Mouse (Mus musculus) brain, embryonic 14.5 days (tissue): Measurements from ENCODE around the gene Zfp948. TPM values are rescaled to one million over a fixed set of nuclear protein-coding genes. Genes with fewer than 3 reads are reported as not detected.
A peak's percentile ranks its signal among the peaks of the same experiment; 100 is the strongest.
"Not testable (repeated sequence)": the region's sequence is repeated elsewhere in the genome, so short reads cannot be mapped to it uniquely, and the experiment has no call there.

Experiments
- DNase-seq: peaks from one replicate; pipeline ENCODE4 v3.0.0-alpha.2; 2011; ENCODE audit warnings: low read depth
- CTCF ChIP-seq: fragments of 200-500 bp; IDR thresholded peaks from 2 replicates; pipeline ENCODE4 v1.5.1; 2012; ENCODE audit warnings: inconsistent platforms, mild to moderate bottlenecking, moderate library complexity, borderline replicate concordance; ENCODE audit not compliant: insufficient read depth, insufficient read length; ENCODE audit errors: extremely low read depth
- POLR2A ChIP-seq: fragments of 200-500 bp; IDR thresholded peaks from 2 replicates; pipeline ENCODE4 v1.6.1; 2012; ENCODE audit warnings: mild to moderate bottlenecking, inconsistent platforms, borderline replicate concordance; ENCODE audit not compliant: poor library complexity, insufficient read depth, insufficient read length, severe bottlenecking; ENCODE audit errors: extremely low read depth
- polyA plus RNA-seq: library from polyadenylated mRNA; depleted of rRNA; stranded (reverse); fragments of >200 nt; gene quantifications from 2 replicates; pipeline ENCODE4 v1.2.3, GENCODE M21; 2012; rRNA removed

Zfp948 gene
- polyA plus RNA-seq, 1 experiment = 14.4 TPM

- DNase-seq = no peak
- TF ChIP-seq POLR2A (no peak), CTCF (no peak)
These were observed 30.7 kb upstream of the Zfp948 start for GRCm38 (mm10) chr17:21536096-21536495.

DNA sequence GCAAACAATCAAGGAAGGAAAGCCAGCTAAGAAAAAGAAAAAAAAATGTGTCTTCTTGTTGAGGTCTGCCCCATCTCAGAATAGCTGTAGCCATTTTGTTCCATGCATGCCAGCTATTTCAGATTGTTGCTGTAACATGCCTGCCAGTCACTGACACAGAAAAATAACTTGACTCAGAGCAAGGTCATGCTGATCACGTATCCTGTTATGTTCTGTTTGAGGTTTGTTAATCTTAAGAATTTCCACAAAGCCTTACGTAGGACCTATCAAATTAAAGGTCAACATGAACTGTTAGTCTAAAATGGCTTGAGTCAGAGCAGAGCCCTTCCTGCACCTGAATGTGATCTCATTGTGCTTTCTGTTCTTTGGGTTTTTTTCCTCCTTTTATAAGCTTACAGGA, 30.1 kb upstream of the Zfp948 start:
- TF ChIP-seq CTCF (no peak), POLR2A (no peak)
- DNase-seq = no peak

- no peak for DNase-seq
- TF ChIP-seq CTCF (no peak), POLR2A (no peak)
These were observed 9.0 kb upstream of the Zfp948 start for GRCm38 (mm10) chr17:21557831-21558230.

- DNase-seq = peak; percentile 91
- TF ChIP-seq CTCF (peak; percentile 63; the same call in 1 of the 2 replicates), POLR2A (no peak)
These were observed 588 bp upstream of the Zfp948 start for GRCm38 (mm10) chr17:21566220-21566619.

DNA sequence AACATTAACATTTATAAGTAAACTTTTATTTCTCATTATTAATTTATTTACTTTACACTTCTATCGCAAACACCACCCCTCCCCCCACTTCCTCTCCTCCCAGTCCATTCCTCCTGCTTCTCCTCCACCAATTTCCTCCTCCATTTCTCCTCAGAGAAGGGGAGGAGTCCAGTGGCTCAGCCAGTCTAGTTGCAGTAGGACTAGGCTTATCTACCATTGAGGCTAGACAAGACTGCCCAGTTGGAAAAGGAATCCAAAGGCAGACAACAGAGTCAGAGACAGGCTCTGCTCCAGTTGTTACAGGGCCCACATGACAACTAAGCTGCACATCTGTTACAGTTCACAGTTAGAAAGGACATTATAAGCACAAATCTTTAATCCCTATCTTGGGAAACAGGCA, 888 bp downstream of the Zfp948 start:
- DNase-seq = peak; percentile 42
- TF ChIP-seq CTCF (no peak), POLR2A (no peak)

DNA sequence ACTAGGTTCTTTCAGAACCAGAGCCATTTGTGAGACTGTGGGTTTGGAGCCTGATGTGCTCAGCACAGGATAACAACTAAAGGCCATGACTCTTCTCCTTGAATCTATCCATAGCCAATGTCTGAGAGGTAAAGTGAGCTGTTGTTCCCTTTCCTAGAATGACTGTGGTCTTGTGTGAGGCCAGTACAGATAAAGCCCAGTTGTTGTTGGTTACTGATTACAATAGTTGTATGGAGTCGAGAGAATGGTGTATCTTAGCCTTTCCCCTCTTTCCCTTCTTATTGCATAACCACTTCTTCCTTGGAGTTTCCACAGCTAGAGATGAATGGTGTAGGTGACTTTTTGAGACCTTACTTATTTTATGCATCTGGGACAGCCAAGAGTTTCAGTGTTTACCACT, 12.3 kb downstream of the Zfp948 start:
- DNase-seq = no peak
- TF ChIP-seq CTCF (no peak), POLR2A (no peak)

DNA sequence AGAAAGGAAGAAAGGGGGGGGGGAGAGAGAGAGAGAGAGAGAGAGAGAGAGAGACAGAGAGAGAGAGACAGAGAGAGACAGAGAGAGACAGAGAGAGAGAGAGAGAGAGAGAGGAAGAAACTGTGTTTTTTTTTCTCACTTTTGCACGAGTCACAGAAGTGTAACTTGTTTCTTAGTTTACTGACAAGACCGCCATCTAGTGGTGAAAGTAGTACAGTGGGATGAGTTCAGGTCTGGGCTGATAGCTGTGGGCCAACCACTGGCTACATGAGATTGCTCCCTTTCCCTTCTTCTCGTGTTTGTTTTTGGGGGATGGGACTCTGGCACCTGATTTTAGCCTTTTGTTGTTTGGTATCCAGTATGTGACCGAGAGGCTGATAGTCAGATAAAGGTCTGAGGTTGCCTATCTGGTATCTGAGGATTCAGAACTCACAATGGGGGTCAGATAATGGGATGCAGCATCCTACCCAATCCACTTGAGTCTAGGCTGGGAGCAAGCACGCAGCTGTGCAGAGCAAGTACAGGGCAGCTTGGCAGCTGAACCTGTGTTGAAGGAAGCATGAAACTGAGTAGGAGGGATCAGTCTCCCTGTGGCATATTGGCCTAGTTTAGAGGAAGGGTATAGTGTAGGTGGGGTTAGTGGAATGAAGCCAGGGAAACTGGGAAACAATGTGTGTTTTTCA, 12.8 kb downstream of the Zfp948 start:
- peak; percentile 67 for DNase-seq
- TF ChIP-seq POLR2A = no peak
- TF ChIP-seq CTCF = peak; percentile 59; the same call in 1 of the 2 replicates

DNA sequence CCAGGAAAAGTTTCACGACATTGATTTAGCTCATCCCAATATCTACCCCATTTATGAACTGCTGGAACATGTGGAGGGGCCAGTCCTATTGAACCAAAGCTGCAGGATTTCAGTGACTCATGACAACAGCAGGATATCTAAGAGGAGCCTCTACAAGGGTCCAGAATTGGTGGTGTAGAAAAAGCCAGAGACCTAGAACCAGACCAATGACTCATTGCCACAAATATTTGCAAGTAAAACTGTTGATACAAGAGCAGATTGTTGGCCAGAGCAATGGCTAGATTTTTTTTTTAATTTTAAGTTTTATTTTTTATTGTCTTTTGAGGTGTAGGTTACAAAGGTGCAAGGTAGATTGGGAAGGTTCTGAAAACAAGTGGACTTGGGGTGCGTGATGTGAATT, 18.7 kb downstream of the Zfp948 start:
- TF ChIP-seq CTCF (no peak), POLR2A (no peak)

GRCm38 (mm10) chr17:21616356-21616755, 49.5 kb downstream of the Zfp948 start:
- no peak for TF ChIP-seq POLR2A
- no peak for TF ChIP-seq CTCF

More for the DNA sequence above, 18.7 kb downstream of the Zfp948 start:
- no peak for DNase-seq

GRCm38 (mm10) chr17:21617352-21617751, 50.5 kb downstream of the Zfp948 start:
- DNase-seq = no peak
- no peak for TF ChIP-seq POLR2A

More at GRCm38 (mm10) chr17:21616356-21616755, 49.5 kb downstream of the Zfp948 start:
- DNase-seq = no peak

GRCm38 (mm10) chr17:21623647-21624046, 56.8 kb downstream of the Zfp948 start:
- DNase-seq = no peak
- TF ChIP-seq CTCF (no peak), POLR2A (no peak)

GRCm38 (mm10) chr17:21635758-21636157, 69.0 kb downstream of the Zfp948 start:
- DNase-seq = not testable (repeated sequence)

Other genes with a start within 250 kb of the Zfp948 start
- 2.3 and 2.4 TPM in 2 replicates for gene Zfp677, start 183.3 kb upstream of the Zfp948 start, polyA plus RNA-seq
- 2.3 TPM in 2 replicates for gene Zfp54, start 143.8 kb upstream of the Zfp948 start, polyA plus RNA-seq
- 5.3 and 6.1 TPM in 2 replicates for gene Zfp51, start 116.6 kb upstream of the Zfp948 start, polyA plus RNA-seq
- 3.6 and 4.1 TPM in 2 replicates for gene Zfp53, start 78.0 kb upstream of the Zfp948 start, polyA plus RNA-seq
- gene Zfp52, start 31.5 kb upstream of the Zfp948 start, polyA plus RNA-seq = 1.0 and 1.5 TPM in 2 replicates
- 9.5 TPM in 2 replicates for gene Zfp983, start 83.6 kb downstream of the Zfp948 start, polyA plus RNA-seq
- gene Gm10226, start 124.9 kb downstream of the Zfp948 start, polyA plus RNA-seq = 4.0 and 11.2 TPM in 2 replicates
- gene Zfp760, start 140.7 kb downstream of the Zfp948 start, polyA plus RNA-seq = 12.7 and 15.3 TPM in 2 replicates
- 6.6 and 10.3 TPM in 2 replicates for gene Zfp229, start 163.8 kb downstream of the Zfp948 start, polyA plus RNA-seq